Mouse (Mus musculus): ENCODE results near the gene Lsamp.

The Lsamp gene

GRCm38 (mm10) chr16:40960586-40960985 is 976.4 kb downstream of the Lsamp start:
- no peak for DNase-seq

- peak; percentile 89 for DNase-seq
These were observed 984.1 kb downstream of the Lsamp start for GRCm38 (mm10) chr16:40968088-40968860.

GRCm38 (mm10) chr16:40971382-40971781 is 987.2 kb downstream of the Lsamp start:
- DNase-seq = no peak

- DNase-seq = no peak
These were observed 989.9 kb downstream of the Lsamp start for GRCm38 (mm10) chr16:40974084-40974483.

- no peak for DNase-seq
These were observed 998.9 kb downstream of the Lsamp start for GRCm38 (mm10) chr16:40983026-40983425.

- DNase-seq = no peak
These were observed 1023.4 kb downstream of the Lsamp start for GRCm38 (mm10) chr16:41007569-41007968.

- DNase-seq = no peak
These were observed 1050.6 kb downstream of the Lsamp start for GRCm38 (mm10) chr16:41034746-41035145.

- DNase-seq = no peak
These were observed 1057.5 kb downstream of the Lsamp start for GRCm38 (mm10) chr16:41041686-41042085.

GRCm38 (mm10) chr16:41063270-41063857 is 1079.2 kb downstream of the Lsamp start:
- DNase-seq = no peak

GRCm38 (mm10) chr16:41073470-41073869 is 1089.3 kb downstream of the Lsamp start:
- DNase-seq = no peak

GRCm38 (mm10) chr16:41088648-41089047 is 1104.5 kb downstream of the Lsamp start:
- no peak for DNase-seq

GRCm38 (mm10) chr16:41090092-41090491 is 1105.9 kb downstream of the Lsamp start:
- no peak for DNase-seq

- no peak for DNase-seq
These were observed 1107.1 kb downstream of the Lsamp start for GRCm38 (mm10) chr16:41091259-41091658.

- no peak for DNase-seq
These were observed 1118.6 kb downstream of the Lsamp start for GRCm38 (mm10) chr16:41102805-41103204.

GRCm38 (mm10) chr16:41124361-41124760 is 1140.2 kb downstream of the Lsamp start:
- no peak for DNase-seq

GRCm38 (mm10) chr16:41125051-41125450 is 1140.9 kb downstream of the Lsamp start:
- DNase-seq = no peak

- peak; percentile 24 for DNase-seq
These were observed 1146.9 kb downstream of the Lsamp start for GRCm38 (mm10) chr16:41131053-41131452.

GRCm38 (mm10) chr16:41172839-41173238 is 1188.7 kb downstream of the Lsamp start:
- DNase-seq = peak; percentile 57

GRCm38 (mm10) chr16:41179557-41179956 is 1195.4 kb downstream of the Lsamp start:
- no peak for DNase-seq

GRCm38 (mm10) chr16:41180867-41181266 is 1196.7 kb downstream of the Lsamp start:
- DNase-seq = no peak

GRCm38 (mm10) chr16:41210055-41210454 is 1225.9 kb downstream of the Lsamp start:
- DNase-seq = no peak

GRCm38 (mm10) chr16:41235829-41236228 is 1251.7 kb downstream of the Lsamp start:
- no peak for DNase-seq

GRCm38 (mm10) chr16:41242841-41243240 is 1258.7 kb downstream of the Lsamp start:
- no peak for DNase-seq

GRCm38 (mm10) chr16:41244711-41245110 is 1260.5 kb downstream of the Lsamp start:
- peak; percentile 54 for DNase-seq
